Mouse (Mus musculus) hindbrain, embryonic 11.5 days (tissue): Measurements from ENCODE around the gene Ldlrap1. TPM values are rescaled to one million over a fixed set of nuclear protein-coding genes. Genes with fewer than 3 reads are reported as not detected.

Experiments
- ATAC-seq: fragments of 200-750 bp; cut with Nextera tagmentation; 2 replicates; pipeline ENCODE4 v1.8.0; 2017; ENCODE audit warnings: mild to moderate bottlenecking, moderate TSS enrichment, moderate library complexity; ENCODE audit not compliant: low FRiP score
- DNase-seq: peaks from one replicate; pipeline ENCODE4 v3.0.0-alpha.2; 2015; ENCODE audit warnings: low spot score
- H3K27ac ChIP-seq: fragments of 300-500 bp; sonication (generic); 2 replicates; pipeline ENCODE4 v1.5.1; 2014; ENCODE audit warnings: mild to moderate bottlenecking, low read depth, low read length
- H3K27me3 ChIP-seq: fragments of 300-500 bp; sonication (generic); 2 replicates; pipeline ENCODE4 v1.6.1; 2014; ENCODE audit warnings: mild to moderate bottlenecking, low read length, moderate library complexity, mixed read lengths; ENCODE audit not compliant: control insufficient read depth, insufficient read depth
- H3K36me3 ChIP-seq: fragments of 300-500 bp; sonication (generic); 2 replicates; pipeline ENCODE4 v1.6.1; 2014; ENCODE audit warnings: mild to moderate bottlenecking, low read length, moderate library complexity, mixed read lengths; ENCODE audit not compliant: control insufficient read depth, insufficient read depth
- H3K4me1 ChIP-seq: fragments of 300-500 bp; sonication (generic); replicated peaks from 2 replicates; pipeline ENCODE4 v1.6.1; 2014; ENCODE audit warnings: low read length, mixed read lengths; ENCODE audit not compliant: control insufficient read depth, insufficient read depth
- H3K4me2 ChIP-seq: fragments of 300-500 bp; sonication (generic); replicated peaks from 2 replicates; pipeline ENCODE4 v1.6.1; 2014; ENCODE audit warnings: mild to moderate bottlenecking, low read depth, low read length
- H3K4me3 ChIP-seq: fragments of 300-500 bp; sonication (generic); 2 replicates; pipeline ENCODE4 v1.5.1; 2014; ENCODE audit warnings: low read depth, low read length
- H3K9ac ChIP-seq: fragments of 300-500 bp; sonication (generic); 2 replicates; pipeline ENCODE4 v1.6.1; 2014; ENCODE audit warnings: low read depth, low read length
- H3K9me3 ChIP-seq: fragments of 300-500 bp; sonication (generic); 2 replicates; pipeline ENCODE4 v1.6.1; 2016; ENCODE audit warnings: low read length; ENCODE audit not compliant: control insufficient read depth
- WGBS: fragments of 180-500 bp; shearing (Covaris S2); extraction: QIAGEN DNeasy Blood & Tissue Kit; methylation state at CpG from one replicate; pipeline ENCODE4 v1.1.7; 2014; 5-methylcytosine and 5-hydroxymethylcytosine counted together
- polyA plus RNA-seq: library from polyadenylated mRNA; unstranded; fragments of >200 nt; fragmentation: Nextera tagmentation; extraction: Ambion mirVana; gene quantifications from 2 replicates; pipeline ENCODE4 v1.2.1, GENCODE M21; 2014

Ldlrap1 gene
- polyA plus RNA-seq, 1 experiment from 2014 or later: 4.3 TPM

DNA sequence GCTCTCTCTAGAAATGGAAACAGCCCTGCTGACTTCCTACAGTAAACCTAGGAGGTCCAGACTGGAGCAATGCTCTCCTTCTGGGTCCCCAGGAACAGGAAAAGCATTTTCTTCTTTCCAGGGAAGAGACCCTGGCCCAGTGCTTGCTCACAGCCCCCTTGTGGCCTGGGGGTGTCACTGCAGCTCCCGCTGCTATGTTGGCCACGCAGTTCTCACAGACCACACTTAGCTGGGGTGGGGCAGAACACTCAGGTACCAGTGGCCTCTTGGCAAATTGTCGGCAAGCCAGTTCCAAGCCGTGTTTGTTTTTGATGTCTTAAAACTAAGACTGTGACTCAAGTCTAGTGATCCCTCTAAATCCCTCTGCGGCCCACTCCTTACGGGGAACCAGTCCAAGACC, 65.9 kb downstream of the Ldlrap1 start:
- ATAC-seq: no peak
- H3K9ac ChIP-seq: no peak overlapping the region
- no peak overlapping the region for H3K27ac ChIP-seq
- no peaks in the 10 kb centered on the region for H3K36me3 ChIP-seq
- WGBS: 38% methylated on average over 6 of the region's 6 CpGs
- no peaks in the 10 kb centered on the region for H3K9me3 ChIP-seq
- peaks cover 17% of the 10 kb centered on the region for H3K27me3 ChIP-seq
- DNase-seq: peak; percentile 85
- H3K4me3 ChIP-seq: peak overlapping the region; percentile 2; the same call in 1 of the 2 replicates
- H3K4me1 ChIP-seq: peaks cover 7% of the 10 kb centered on the region; the same call in 1 of the 2 replicates
- no peak overlapping the region; the same call in 1 of the 2 replicates for H3K4me2 ChIP-seq

- DNase-seq (no peak), ATAC-seq (no peak)
- Histone ChIP-seq H3K27me3 (peaks cover 17% of the 10 kb centered on the region), H3K36me3 (no peaks in the 10 kb centered on the region), H3K9ac (no peak overlapping the region), H3K4me3 (no peak overlapping the region), H3K27ac (no peak overlapping the region), H3K4me1 (peaks cover 7% of the 10 kb centered on the region; the same call in 1 of the 2 replicates), H3K9me3 (no peaks in the 10 kb centered on the region), H3K4me2 (no peak overlapping the region)
- WGBS: 100% methylated on average over 2 of the region's 2 CpGs
Observed at GRCm38 (mm10) chr4:134700911-134701310, 66.9 kb downstream of the Ldlrap1 start.

DNA sequence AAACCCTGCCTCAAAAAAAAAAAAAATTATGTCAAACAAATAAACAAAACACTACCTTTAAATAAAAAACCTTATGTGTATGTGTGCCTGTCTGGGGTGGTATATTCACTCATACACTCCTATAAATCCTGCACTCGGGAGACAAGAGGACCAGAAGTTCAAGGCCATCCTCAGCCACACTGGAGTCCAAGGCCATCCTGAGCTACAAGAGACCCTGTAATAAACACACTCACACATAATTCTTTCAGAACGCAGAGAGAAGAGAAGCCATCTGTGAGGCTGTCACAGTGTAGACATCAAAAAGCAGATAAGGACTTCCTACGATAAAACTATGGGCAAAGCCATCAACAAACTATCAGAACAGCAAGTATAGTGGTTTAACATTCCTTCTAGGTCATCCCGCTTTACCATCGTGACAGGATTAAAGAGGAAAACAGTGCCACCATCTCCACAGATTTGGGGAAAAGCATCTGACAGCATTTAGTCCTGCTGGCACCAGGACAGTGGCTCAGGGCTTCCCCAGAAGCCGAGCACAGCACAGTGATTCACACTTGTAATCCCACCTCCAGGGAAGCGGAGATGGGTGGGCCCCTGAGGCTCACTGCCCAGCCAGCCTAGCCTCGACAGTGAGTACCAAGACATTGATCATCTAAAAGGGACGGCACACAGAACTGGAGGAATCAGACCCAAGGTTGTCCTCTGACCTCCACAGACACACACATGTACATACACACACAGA, 74.5 kb downstream of the Ldlrap1 start:
- H3K36me3 ChIP-seq: no peaks in the 10 kb centered on the region
- no peak overlapping the region for H3K9ac ChIP-seq
- ATAC-seq (no peak), DNase-seq (no peak)
- no peaks in the 10 kb centered on the region for H3K27me3 ChIP-seq
- H3K4me3 ChIP-seq: no peak overlapping the region
- 79% methylated on average over 9 of the region's 9 CpGs for WGBS
- H3K9me3 ChIP-seq: no peaks in the 10 kb centered on the region
- H3K4me1 ChIP-seq: no peaks in the 10 kb centered on the region
- no peak overlapping the region for H3K4me2 ChIP-seq
- no peak overlapping the region for H3K27ac ChIP-seq

GRCm38 (mm10) chr4:134692388-134692787, 75.4 kb downstream of the Ldlrap1 start:
- Histone ChIP-seq H3K36me3 (no peaks in the 10 kb centered on the region), H3K27ac (no peak overlapping the region), H3K9ac (no peak overlapping the region), H3K4me3 (no peak overlapping the region), H3K9me3 (no peaks in the 10 kb centered on the region), H3K4me1 (no peaks in the 10 kb centered on the region), H3K27me3 (no peaks in the 10 kb centered on the region), H3K4me2 (no peak overlapping the region)
- DNase-seq (no peak), ATAC-seq (no peak)
- WGBS: 92% methylated on average over 1 of the region's 1 CpGs

Other genes with a start within 250 kb of the Ldlrap1 start
- 136 and 138 TPM in 2 replicates for gene Mtfr1l, start 232.6 kb downstream of the Ldlrap1 start, polyA plus RNA-seq
- 16.7 and 22.7 TPM in 2 replicates for gene Selenon, start 215.9 kb downstream of the Ldlrap1 start, polyA plus RNA-seq
- gene Man1c1, start 63.7 kb downstream of the Ldlrap1 start, polyA plus RNA-seq: 3.8 and 5.3 TPM in 2 replicates
- gene Maco1, start 85.3 kb upstream of the Ldlrap1 start, polyA plus RNA-seq: 59.0 and 73.1 TPM in 2 replicates
- gene Rhd, start 96.5 kb upstream of the Ldlrap1 start, polyA plus RNA-seq: 15.1 and 19.4 TPM in 2 replicates
- gene Tmem50a, start 147.0 kb upstream of the Ldlrap1 start, polyA plus RNA-seq: 153 and 167 TPM in 2 replicates
- 382 and 434 TPM in 2 replicates for gene Rsrp1, start 155.6 kb upstream of the Ldlrap1 start, polyA plus RNA-seq
- gene Syf2, start 162.9 kb upstream of the Ldlrap1 start, polyA plus RNA-seq: 77.6 and 80.3 TPM in 2 replicates